Mouse (Mus musculus): ENCODE data around the gene Dis3. TPM values are rescaled to one million over a fixed set of nuclear protein-coding genes. Genes with fewer than 3 reads are reported as not detected.
"Not testable (repeated sequence)": the region's sequence is repeated elsewhere in the genome, so short reads cannot be mapped to it uniquely, and the experiment has no call there.

Gene Dis3
- polyA plus RNA-seq, 1 experiment from 2014 or later, result 29.7 TPM

GRCm38 (mm10) chr14:99046031-99046781 is 53.4 kb downstream of the Dis3 start, which contains the start of the genes Mzt1 and Bora:
TSS of gene Mzt1 (minus strand) at chr14:99046134.
TSS of gene Bora (plus strand) at chr14:99046222.
- under 1% methylated on average over 81 of the region's 81 CpGs for WGBS
- Histone ChIP-seq H3K4me3 (peak within 1 kb of the TSS; percentile 92), H3K9me3 (no peaks in the 10 kb centered on the region), H3K27ac (peak within 1 kb of the TSS; percentile 97), H3K36me3 (peaks cover 19% of the 10 kb centered on the region), H3K4me1 (replicated peaks) (peaks cover 33% of the 10 kb centered on the region), H3K27me3 (ENCODE audit: insufficient read depth, poor library complexity, severe bottlenecking) (no peaks in the 10 kb centered on the region)
- peak; percentile 96 for DNase-seq (ENCODE audit: low spot score)

GRCm38 (mm10) chr14:99045378-99046030 is 54.1 kb downstream of the Dis3 start:
- no peaks in the 10 kb centered on the region for H3K27me3 ChIP-seq (ENCODE audit: insufficient read depth, poor library complexity, severe bottlenecking)
- DNase-seq (ENCODE audit: low spot score), result no peak
- H3K36me3 ChIP-seq, result peaks cover 12% of the 10 kb centered on the region
- H3K4me3 ChIP-seq, result peak overlapping the region; percentile 92
- H3K9me3 ChIP-seq, result no peaks in the 10 kb centered on the region
- WGBS, result under 1% methylated on average over 69 of the region's 70 CpGs
- peak overlapping the region; percentile 97 for H3K27ac ChIP-seq
- peaks cover 33% of the 10 kb centered on the region for H3K4me1 ChIP-seq (replicated peaks)

DNA sequence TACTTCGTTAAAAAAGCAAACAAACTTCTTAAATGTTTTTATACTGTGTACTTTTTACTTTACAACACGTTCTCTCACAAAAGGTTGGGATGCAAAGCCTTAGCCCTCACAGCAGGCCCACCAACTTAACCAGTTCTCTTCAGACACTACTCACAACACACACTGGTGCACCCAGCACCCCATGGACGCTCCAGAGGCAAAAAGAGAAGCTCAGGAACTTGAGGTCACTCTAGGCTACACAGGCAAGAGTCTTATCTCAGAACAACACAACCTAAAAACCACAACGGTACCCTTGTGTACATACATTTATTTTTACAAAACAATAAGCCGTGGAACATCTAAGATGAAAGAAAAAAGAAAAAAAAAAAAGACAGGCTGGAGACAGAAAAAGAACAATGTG is 54.9 kb downstream of the Dis3 start:
- H3K4me1 ChIP-seq (replicated peaks), result peaks cover 33% of the 10 kb centered on the region
- 6% methylated on average over 5 of the region's 5 CpGs for WGBS
- H3K36me3 ChIP-seq, result peaks cover 7% of the 10 kb centered on the region
- H3K4me3 ChIP-seq, result peak overlapping the region; percentile 92
- H3K27ac ChIP-seq, result peak overlapping the region; percentile 97
- no peaks in the 10 kb centered on the region for H3K27me3 ChIP-seq (ENCODE audit: insufficient read depth, poor library complexity, severe bottlenecking)
- no peaks in the 10 kb centered on the region for H3K9me3 ChIP-seq
- no peak for DNase-seq (ENCODE audit: low spot score)

- Histone ChIP-seq H3K36me3 (peaks cover 13% of the 10 kb centered on the region), H3K27ac (peak overlapping the region; percentile 42), H3K27me3 (ENCODE audit: insufficient read depth, poor library complexity, severe bottlenecking) (no peaks in the 10 kb centered on the region), H3K4me3 (peak overlapping the region; percentile 92), H3K9me3 (no peaks in the 10 kb centered on the region), H3K4me1 (replicated peaks) (peaks cover 33% of the 10 kb centered on the region)
- WGBS, result 28% methylated on average over 10 of the region's 10 CpGs
- DNase-seq (ENCODE audit: low spot score), result no peak
Observed at GRCm38 (mm10) chr14:99044096-99044495, 55.5 kb downstream of the Dis3 start.

DNA sequence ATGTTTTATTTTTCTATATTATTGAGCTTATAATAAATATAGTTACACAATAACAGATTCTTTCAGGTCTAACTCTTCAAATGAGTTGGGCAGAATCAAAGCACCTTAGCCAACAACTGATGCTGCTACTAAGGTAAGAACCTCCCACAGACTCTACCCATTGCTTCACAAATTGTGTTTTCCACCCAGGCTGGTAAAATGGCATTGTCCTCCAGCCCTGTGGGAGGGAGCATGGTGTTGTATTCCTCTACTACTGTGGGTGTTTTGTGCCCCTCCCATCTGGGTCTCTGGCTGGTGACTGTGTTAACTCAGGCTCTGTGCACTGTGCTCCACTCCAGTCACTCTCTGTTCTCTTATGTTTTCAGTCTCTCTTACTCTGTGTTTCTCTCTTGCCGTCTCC is 56.1 kb downstream of the Dis3 start:
- H3K4me3 ChIP-seq, result peak overlapping the region; percentile 92
- no peak for DNase-seq (ENCODE audit: low spot score)
- H3K36me3 ChIP-seq, result peaks cover 19% of the 10 kb centered on the region
- peaks cover 32% of the 10 kb centered on the region for H3K4me1 ChIP-seq (replicated peaks)
- H3K27ac ChIP-seq, result peak overlapping the region; percentile 42; the same call in 1 of the 2 replicates
- H3K9me3 ChIP-seq, result no peaks in the 10 kb centered on the region
- whole genome bisulfite sequencing, result 26% methylated on average over 1 of the region's 1 CpGs
- no peaks in the 10 kb centered on the region for H3K27me3 ChIP-seq (ENCODE audit: insufficient read depth, poor library complexity, severe bottlenecking)

- DNase-seq (ENCODE audit: low spot score), result no peak
- H3K27me3 ChIP-seq (ENCODE audit: insufficient read depth, poor library complexity, severe bottlenecking), result no peaks in the 10 kb centered on the region
- peaks cover 23% of the 10 kb centered on the region for H3K36me3 ChIP-seq
- peaks cover 16% of the 10 kb centered on the region for H3K4me1 ChIP-seq (replicated peaks)
- H3K27ac ChIP-seq, result no peak overlapping the region
- H3K9me3 ChIP-seq, result no peaks in the 10 kb centered on the region
- no peak overlapping the region for H3K4me3 ChIP-seq
- WGBS, result 80% methylated on average over 4 of the region's 4 CpGs
Observed at GRCm38 (mm10) chr14:99041416-99041815, 58.2 kb downstream of the Dis3 start.

DNA sequence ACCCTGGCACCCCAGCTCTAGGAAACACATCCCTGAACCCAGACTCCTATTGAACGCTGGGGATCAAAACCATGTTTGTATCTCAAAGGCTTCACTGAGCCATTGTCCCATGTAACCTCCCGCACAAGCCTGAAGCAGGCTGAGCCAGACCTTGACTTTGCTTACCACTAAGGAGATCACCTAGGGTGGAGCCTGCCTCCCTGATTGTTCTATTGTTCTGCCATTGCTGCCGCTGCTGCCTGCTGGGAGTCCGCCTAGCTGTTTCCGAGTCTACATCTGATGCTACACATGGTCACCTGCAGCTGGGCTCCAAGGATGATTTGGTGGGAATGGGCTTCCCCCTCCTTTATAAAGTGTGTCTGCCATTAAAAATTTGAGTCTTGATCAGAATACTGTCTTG is 60.3 kb downstream of the Dis3 start:
- Histone ChIP-seq H3K4me1 (replicated peaks) (peaks cover 11% of the 10 kb centered on the region), H3K36me3 (peaks cover 39% of the 10 kb centered on the region)
- WGBS, result 55% methylated on average over 5 of the region's 5 CpGs
- DNase-seq (ENCODE audit: low spot score); H3K27me3 ChIP-seq (ENCODE audit: insufficient read depth, poor library complexity, severe bottlenecking); H3K4me3 ChIP-seq; H3K9me3 ChIP-seq; H3K27ac ChIP-seq: not testable (repeated sequence)

DNA sequence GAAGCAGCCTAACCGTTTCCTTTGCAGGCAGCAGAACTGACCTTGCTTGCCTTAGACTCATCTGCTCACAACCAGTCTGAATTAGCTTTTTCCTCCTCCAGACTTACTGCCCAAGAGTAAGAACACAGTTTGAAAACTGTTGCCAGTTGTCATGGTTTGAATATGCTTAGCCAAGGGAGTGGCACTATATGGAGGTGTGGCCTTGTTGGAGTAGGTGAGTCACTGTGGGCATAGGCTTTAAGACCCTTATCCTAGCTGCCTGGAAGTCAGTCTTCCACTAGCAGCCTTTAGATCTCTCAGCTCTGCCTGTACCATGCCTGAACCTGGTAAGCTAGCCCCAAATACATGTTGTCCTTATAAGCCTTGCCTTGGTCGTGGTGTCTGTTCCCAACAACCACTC is 61.9 kb downstream of the Dis3 start:
- peaks cover 52% of the 10 kb centered on the region for H3K36me3 ChIP-seq
- DNase-seq (ENCODE audit: low spot score), result no peak
- H3K4me3 ChIP-seq, result no peak overlapping the region
- H3K27me3 ChIP-seq (ENCODE audit: insufficient read depth, poor library complexity, severe bottlenecking), result no peaks in the 10 kb centered on the region
- H3K9me3 ChIP-seq, result no peaks in the 10 kb centered on the region
- H3K4me1 ChIP-seq (replicated peaks), result no peaks in the 10 kb centered on the region; the same call in 1 of the 2 replicates
- WGBS, result 90% methylated on average over 2 of the region's 2 CpGs
- no peak overlapping the region for H3K27ac ChIP-seq

DNA sequence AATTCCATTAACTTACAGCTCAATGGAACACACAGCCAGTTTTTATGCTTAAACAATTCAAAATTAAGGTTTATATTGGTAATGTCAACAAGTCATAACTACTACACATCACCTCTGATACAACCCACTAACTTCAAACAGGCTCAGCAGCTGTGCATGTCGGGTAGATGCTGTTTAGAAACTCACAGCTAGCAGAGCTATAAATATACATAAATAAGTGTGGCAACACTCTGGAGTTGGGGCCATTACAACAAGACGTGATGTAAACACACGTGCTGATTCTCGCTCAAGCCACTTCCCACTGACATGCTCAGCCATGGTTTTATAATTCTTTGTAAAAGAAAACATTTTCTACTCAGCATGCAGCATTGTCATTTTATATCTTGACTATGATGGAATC is 63.5 kb downstream of the Dis3 start:
- H3K36me3 ChIP-seq, result peaks cover 61% of the 10 kb centered on the region
- H3K9me3 ChIP-seq, result no peaks in the 10 kb centered on the region
- no peak overlapping the region for H3K4me3 ChIP-seq
- no peaks in the 10 kb centered on the region; the same call in 1 of the 2 replicates for H3K4me1 ChIP-seq (replicated peaks)
- 90% methylated on average over 4 of the region's 4 CpGs for WGBS
- H3K27me3 ChIP-seq (ENCODE audit: insufficient read depth, poor library complexity, severe bottlenecking), result no peaks in the 10 kb centered on the region
- H3K27ac ChIP-seq, result no peak overlapping the region
- no peak for DNase-seq (ENCODE audit: low spot score)

DNA sequence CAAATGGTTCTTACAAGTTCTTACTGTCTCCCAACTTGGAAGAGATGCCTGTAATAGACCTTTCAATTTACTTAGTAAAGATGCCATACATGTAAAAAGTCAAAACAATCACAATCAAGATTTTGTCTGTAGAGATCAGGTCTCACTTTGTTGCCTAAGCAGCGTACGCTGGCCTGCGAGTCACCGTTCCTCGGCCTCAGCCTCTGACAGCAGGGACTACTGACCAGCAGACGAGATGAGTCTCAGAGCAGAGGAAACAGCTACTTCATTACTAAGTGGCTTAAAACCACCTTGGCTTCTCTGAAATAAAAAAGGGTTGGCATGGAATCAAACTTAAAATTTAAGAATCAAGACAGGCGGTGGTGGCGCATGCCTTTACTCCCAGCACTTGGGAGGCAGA is 64.7 kb downstream of the Dis3 start:
- H3K27me3 ChIP-seq (ENCODE audit: insufficient read depth, poor library complexity, severe bottlenecking), result not testable (repeated sequence)
- H3K36me3 ChIP-seq, result peaks cover 61% of the 10 kb centered on the region
- 95% methylated on average over 8 of the region's 8 CpGs for WGBS

GRCm38 (mm10) chr14:99032596-99032995 is 67.0 kb downstream of the Dis3 start:
- 86% methylated on average over 5 of the region's 5 CpGs for WGBS
- H3K27ac ChIP-seq, result no peak overlapping the region
- no peaks in the 10 kb centered on the region for H3K9me3 ChIP-seq
- no peak overlapping the region for H3K4me3 ChIP-seq
- peaks cover 42% of the 10 kb centered on the region for H3K36me3 ChIP-seq
- no peak for DNase-seq (ENCODE audit: low spot score)
- no peaks in the 10 kb centered on the region; the same call in 1 of the 2 replicates for H3K4me1 ChIP-seq (replicated peaks)
- H3K27me3 ChIP-seq (ENCODE audit: insufficient read depth, poor library complexity, severe bottlenecking), result no peaks in the 10 kb centered on the region

More for the DNA sequence above, 64.7 kb downstream of the Dis3 start:
- not testable (repeated sequence) for DNase-seq (ENCODE audit: low spot score); H3K27ac ChIP-seq; H3K9me3 ChIP-seq; H3K4me1 ChIP-seq (replicated peaks); H3K4me3 ChIP-seq

- H3K36me3 ChIP-seq, result peaks cover 40% of the 10 kb centered on the region
- no peak for DNase-seq (ENCODE audit: low spot score)
- H3K27ac ChIP-seq, result no peak overlapping the region
- H3K4me3 ChIP-seq, result no peak overlapping the region
- H3K4me1 ChIP-seq (replicated peaks), result no peaks in the 10 kb centered on the region; the same call in 1 of the 2 replicates
- H3K9me3 ChIP-seq, result no peaks in the 10 kb centered on the region
- no peaks in the 10 kb centered on the region for H3K27me3 ChIP-seq (ENCODE audit: insufficient read depth, poor library complexity, severe bottlenecking)
- WGBS, result 84% methylated on average over 5 of the region's 5 CpGs
Observed at GRCm38 (mm10) chr14:99031337-99031873, 68.2 kb downstream of the Dis3 start.

- Histone ChIP-seq H3K4me1 (replicated peaks) (no peaks in the 10 kb centered on the region; the same call in 1 of the 2 replicates), H3K27ac (0 out of 2 replicates have a peak overlapping the region, but pooled peaks have one; percentile 8), H3K9me3 (no peaks in the 10 kb centered on the region), H3K27me3 (ENCODE audit: insufficient read depth, poor library complexity, severe bottlenecking) (no peaks in the 10 kb centered on the region), H3K36me3 (peaks cover 28% of the 10 kb centered on the region), H3K4me3 (no peak overlapping the region)
- 80% methylated on average over 5 of the region's 5 CpGs for WGBS
- DNase-seq (ENCODE audit: low spot score), result no peak
Observed at GRCm38 (mm10) chr14:99029987-99030386, 69.6 kb downstream of the Dis3 start.
